Mouse (Mus musculus): Measurements from ENCODE around the gene Ermap. TPM values are rescaled to one million over a fixed set of nuclear protein-coding genes. Genes with fewer than 3 reads are reported as not detected.
A peak's percentile ranks its signal among the peaks of the same experiment; 100 is the strongest.

Gene Ermap
- polyA plus RNA-seq, 1 experiment from 2014 or later: 3.4 TPM

- no peaks in the 10 kb centered on the region for H3K27me3 ChIP-seq
- no peak overlapping the region for H3K4me2 ChIP-seq
- WGBS: 78% methylated on average over 8 of the region's 8 CpGs
- no peak overlapping the region for H3K9ac ChIP-seq
- H3K9me3 ChIP-seq: no peaks in the 10 kb centered on the region
- peaks cover 9% of the 10 kb centered on the region; the same call in 1 of the 2 replicates for H3K4me1 ChIP-seq
- ATAC-seq (ENCODE audit: insufficient number of reproducible peaks, low FRiP score, low TSS enrichment, low read depth): no peak
- H3K4me3 ChIP-seq: no peak overlapping the region
- H3K36me3 ChIP-seq: peaks cover 84% of the 10 kb centered on the region
- no peak overlapping the region for H3K27ac ChIP-seq
Observed at GRCm38 (mm10) chr4:119131189-119131910, 58.5 kb downstream of the Ermap start.

- Histone ChIP-seq H3K27ac (no peak overlapping the region), H3K4me2 (no peak overlapping the region), H3K9me3 (no peaks in the 10 kb centered on the region), H3K36me3 (peaks cover 82% of the 10 kb centered on the region), H3K27me3 (no peaks in the 10 kb centered on the region), H3K4me1 (peaks cover 25% of the 10 kb centered on the region; the same call in 1 of the 2 replicates), H3K9ac (no peak overlapping the region), H3K4me3 (no peak overlapping the region)
- no peak for ATAC-seq (ENCODE audit: insufficient number of reproducible peaks, low FRiP score, low TSS enrichment, low read depth)
- 86% methylated on average over 1 of the region's 1 CpGs for WGBS
Observed at GRCm38 (mm10) chr4:119129096-119129495, 60.7 kb downstream of the Ermap start.

- H3K36me3 ChIP-seq: peaks cover 82% of the 10 kb centered on the region
- H3K27ac ChIP-seq: no peak overlapping the region
- H3K9me3 ChIP-seq: no peaks in the 10 kb centered on the region
- H3K4me1 ChIP-seq: peaks cover 30% of the 10 kb centered on the region
- 85% methylated on average over 7 of the region's 7 CpGs for WGBS
- H3K9ac ChIP-seq: no peak overlapping the region
- H3K4me2 ChIP-seq: no peak overlapping the region
- no peaks in the 10 kb centered on the region for H3K27me3 ChIP-seq
- ATAC-seq (ENCODE audit: insufficient number of reproducible peaks, low FRiP score, low TSS enrichment, low read depth): no peak
- no peak overlapping the region for H3K4me3 ChIP-seq
Observed at GRCm38 (mm10) chr4:119128547-119128946, 61.3 kb downstream of the Ermap start.

- ATAC-seq (ENCODE audit: insufficient number of reproducible peaks, low FRiP score, low TSS enrichment, low read depth): no peak
- Histone ChIP-seq H3K27me3 (no peaks in the 10 kb centered on the region), H3K4me2 (no peak overlapping the region), H3K36me3 (peaks cover 80% of the 10 kb centered on the region), H3K9me3 (no peaks in the 10 kb centered on the region), H3K27ac (no peak overlapping the region; the same call in 1 of the 2 replicates), H3K4me3 (no peak overlapping the region), H3K4me1 (peaks cover 34% of the 10 kb centered on the region), H3K9ac (no peak overlapping the region)
- 66% methylated on average over 6 of the region's 6 CpGs for WGBS
Observed at GRCm38 (mm10) chr4:119127229-119127628, 62.6 kb downstream of the Ermap start.

GRCm38 (mm10) chr4:119125577-119126270 is 64.1 kb downstream of the Ermap start:
- Histone ChIP-seq H3K36me3 (peaks cover 83% of the 10 kb centered on the region), H3K9me3 (no peaks in the 10 kb centered on the region), H3K4me3 (no peak overlapping the region), H3K27me3 (no peaks in the 10 kb centered on the region), H3K9ac (no peak overlapping the region), H3K27ac (peak overlapping the region; percentile 43; the same call in 1 of the 2 replicates), H3K4me1 (peaks cover 47% of the 10 kb centered on the region), H3K4me2 (no peak overlapping the region)
- WGBS: 71% methylated on average over 9 of the region's 9 CpGs
- no peak for ATAC-seq (ENCODE audit: insufficient number of reproducible peaks, low FRiP score, low TSS enrichment, low read depth)

MicroRNA genes within 50 kb of the gene (microRNA counts, 519-probe panel; counts per million panel counts)
- microRNA mmu-miR-1957: 1,287 counts per million, percentile 10 among the panel's probes with 10 or more counts

Small RNA genes within 50 kb of the gene (microRNA-seq; reads per million reads assigned to microRNA genes)
- gene Mir1957a: not detected

Other genes with a start within 250 kb of the Ermap start
- not detected in 2 replicates for gene Lao1, start 228.4 kb downstream of the Ermap start, polyA plus RNA-seq (2015; fragmentation: Nextera tagmentation; extraction: Ambion mirVana)
- gene Slc2a1, start 81.3 kb downstream of the Ermap start, polyA plus RNA-seq (2015; fragmentation: Nextera tagmentation; extraction: Ambion mirVana): 179 and 208 TPM in 2 replicates
- 7.0 and 7.7 TPM in 2 replicates for gene Zfp691, start 15.8 kb downstream of the Ermap start, polyA plus RNA-seq (2015; fragmentation: Nextera tagmentation; extraction: Ambion mirVana)
- gene Svbp, start 5.3 kb upstream of the Ermap start, polyA plus RNA-seq (2015; fragmentation: Nextera tagmentation; extraction: Ambion mirVana): 190 and 212 TPM in 2 replicates
- gene Tmem269, start 28.2 kb upstream of the Ermap start, polyA plus RNA-seq (2015; fragmentation: Nextera tagmentation; extraction: Ambion mirVana): not detected in 2 replicates
- gene AU022252, start 42.7 kb upstream of the Ermap start, polyA plus RNA-seq (2015; fragmentation: Nextera tagmentation; extraction: Ambion mirVana): 35.3 and 35.4 TPM in 2 replicates
- 83.6 and 86.7 TPM in 2 replicates for gene P3h1, start 42.9 kb upstream of the Ermap start, polyA plus RNA-seq (2015; fragmentation: Nextera tagmentation; extraction: Ambion mirVana)
- 0.05 and 0.12 TPM in 2 replicates for gene Cldn19, start 65.4 kb upstream of the Ermap start, polyA plus RNA-seq (2015; fragmentation: Nextera tagmentation; extraction: Ambion mirVana)
- gene Ybx1, start 104.6 kb upstream of the Ermap start, polyA plus RNA-seq (2015; fragmentation: Nextera tagmentation; extraction: Ambion mirVana): 488 and 527 TPM in 2 replicates
- 72.6 and 74.8 TPM in 2 replicates for gene Ppih, start 130.5 kb upstream of the Ermap start, polyA plus RNA-seq (2015; fragmentation: Nextera tagmentation; extraction: Ambion mirVana)
- 3.1 and 5.8 TPM in 2 replicates for gene Ccdc30, start 225.5 kb upstream of the Ermap start, polyA plus RNA-seq (2015; fragmentation: Nextera tagmentation; extraction: Ambion mirVana)
- 26.6 and 29.2 TPM in 2 replicates for gene Ppcs, start 232.4 kb upstream of the Ermap start, polyA plus RNA-seq (2015; fragmentation: Nextera tagmentation; extraction: Ambion mirVana)
- 0.10 and 0.27 TPM in 2 replicates for gene Zmynd12, start 232.8 kb upstream of the Ermap start, polyA plus RNA-seq (2015; fragmentation: Nextera tagmentation; extraction: Ambion mirVana)

All from limb, embryonic 15.5 days (tissue).